Mouse (Mus musculus) spleen, postnatal 14 days (tissue): Measurements from ENCODE around the gene Cwc27.

Experiments
- DNase-seq, 2 experiments: peaks; one replicate each; pipeline ENCODE4 v3.0.0; 2021 to 2022; ENCODE audit warnings: low spot score in 2 of 2

Gene Cwc27

DNA sequence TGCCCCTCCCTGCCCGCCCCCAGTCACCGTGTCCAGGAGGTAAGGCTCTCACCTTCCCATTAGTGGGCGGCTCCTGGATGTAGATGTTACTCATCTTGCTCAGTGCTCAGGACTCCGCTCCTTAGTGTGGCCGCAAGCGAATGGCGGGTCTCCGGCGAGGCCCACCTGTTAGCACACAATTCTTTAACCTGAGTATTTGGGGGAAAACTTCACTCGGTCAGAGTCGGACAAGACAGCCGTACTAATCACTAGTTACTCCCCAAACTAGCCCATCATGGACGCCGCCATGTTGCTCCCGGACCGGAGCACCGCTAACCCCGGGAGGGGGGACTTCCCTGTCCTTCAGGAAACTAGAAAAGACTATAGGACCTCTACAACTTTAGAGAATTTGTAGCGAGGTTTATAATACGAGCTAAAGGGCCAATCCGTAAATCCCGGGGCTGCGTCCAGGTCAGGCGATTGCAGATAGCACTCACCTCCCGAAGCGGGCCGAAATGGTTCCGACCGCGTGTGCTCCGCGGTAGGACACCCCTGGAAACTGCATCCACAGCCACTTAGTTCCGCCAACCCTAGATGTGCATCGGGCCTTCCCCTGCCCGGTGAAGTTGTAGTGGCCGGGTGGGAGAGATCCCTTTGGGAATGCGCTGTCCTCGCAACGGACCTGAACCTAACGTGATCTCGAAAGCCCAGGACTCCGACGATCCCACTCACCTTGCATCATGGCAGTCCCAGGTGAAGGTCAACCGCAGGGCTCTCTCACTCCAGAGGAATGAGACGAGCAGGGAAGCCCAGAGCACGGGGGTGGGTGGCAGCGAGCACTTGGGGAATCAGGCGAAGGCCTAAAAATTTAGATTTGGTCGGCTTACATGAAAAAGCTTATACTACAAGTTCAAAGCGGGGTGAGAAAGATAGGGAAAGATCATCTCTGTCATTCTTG, at the start of gene Cwc27:
Gene Cwc27 (minus strand): TSS at position 508 of the 937 bp plus-strand sequence.
- DNase-seq: peak; percentile 67 to 74

DNA sequence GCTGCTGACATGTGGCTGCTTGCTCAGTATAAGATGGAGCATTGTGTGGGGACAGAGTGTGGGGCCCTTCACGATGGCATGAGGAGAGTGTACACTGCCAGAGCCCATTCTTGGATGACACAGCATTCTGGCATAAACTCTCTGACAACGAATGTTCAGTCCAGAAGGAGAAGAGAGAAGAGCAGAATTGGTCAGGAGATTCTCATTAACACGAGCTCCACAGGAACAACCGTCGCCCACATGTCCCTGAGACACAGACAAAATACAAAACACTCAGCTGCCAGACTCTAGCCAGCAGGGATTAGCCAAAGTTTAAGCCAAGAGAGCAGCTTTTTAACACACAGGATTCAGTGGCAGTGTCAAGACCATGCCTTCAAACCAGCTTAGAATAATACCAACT, 49.8 kb upstream of the Cwc27 start:
- no peak for DNase-seq

DNA sequence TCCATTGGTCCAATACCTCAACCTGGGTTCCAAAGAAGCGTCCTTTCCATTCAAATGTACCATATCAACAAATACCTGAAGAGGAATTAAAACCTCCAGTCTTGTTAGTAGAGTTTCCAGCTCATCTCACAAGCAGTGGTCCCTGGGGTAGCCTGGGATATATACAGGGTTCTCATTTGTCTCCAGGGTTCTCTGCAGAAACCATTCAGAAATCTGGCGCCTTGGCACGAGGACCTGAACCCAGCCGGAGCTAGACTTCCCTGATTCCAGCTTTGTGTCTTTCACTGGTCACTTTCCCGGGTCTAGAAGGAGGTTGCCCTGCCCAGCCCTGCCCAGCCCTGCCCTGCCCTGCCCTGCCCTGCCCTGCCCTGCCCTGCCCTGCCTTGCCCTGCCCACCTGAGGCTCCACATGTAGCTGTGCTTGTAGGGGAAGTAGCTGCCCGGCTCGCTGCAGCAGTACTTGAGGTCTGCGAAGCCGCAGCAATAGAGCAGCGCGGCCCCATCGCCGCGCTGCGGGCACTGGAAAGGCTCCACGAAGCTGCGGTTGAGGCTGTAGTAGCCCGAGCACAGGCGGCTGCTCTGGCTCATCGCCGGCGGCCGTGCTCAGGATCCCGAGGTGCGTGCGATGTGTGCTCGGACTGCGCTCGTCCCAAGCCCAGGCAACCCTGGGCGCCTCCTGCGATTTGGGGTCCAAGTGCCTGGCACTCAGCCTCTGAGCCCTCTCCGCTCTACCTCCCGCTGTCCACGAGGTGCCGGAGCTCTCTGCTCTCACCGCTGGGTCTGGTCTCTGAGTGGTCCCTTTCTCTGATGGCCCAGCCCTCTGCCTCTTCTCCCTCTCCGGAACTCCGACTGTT, 46.4 kb upstream of the Cwc27 start, which contains the start of gene Shisal2b:
Gene Shisal2b (minus strand): TSS at position 767 of the 853 bp plus-strand sequence.
- DNase-seq: peak in 1 of 2 experiments; percentile 1

DNA sequence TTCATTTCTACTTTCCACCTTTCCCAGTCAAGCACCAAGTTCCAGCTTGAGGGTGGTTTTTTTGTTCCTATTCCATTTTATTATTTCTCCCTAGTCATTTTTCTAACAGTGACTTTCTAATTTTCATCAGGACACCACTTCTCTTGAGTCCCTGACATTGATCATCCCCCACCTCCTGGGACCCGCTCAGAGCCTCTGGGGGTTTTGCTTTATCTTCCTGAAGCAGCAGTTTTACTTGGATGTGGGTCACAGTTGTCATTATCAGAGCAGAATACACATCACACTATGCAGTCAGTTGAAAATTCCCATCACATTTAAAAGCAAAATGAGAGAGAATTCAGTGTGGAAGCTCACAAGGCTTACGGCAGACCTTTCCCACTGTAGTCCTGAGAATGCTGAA, 36.7 kb upstream of the Cwc27 start:
- no peak for DNase-seq

DNA sequence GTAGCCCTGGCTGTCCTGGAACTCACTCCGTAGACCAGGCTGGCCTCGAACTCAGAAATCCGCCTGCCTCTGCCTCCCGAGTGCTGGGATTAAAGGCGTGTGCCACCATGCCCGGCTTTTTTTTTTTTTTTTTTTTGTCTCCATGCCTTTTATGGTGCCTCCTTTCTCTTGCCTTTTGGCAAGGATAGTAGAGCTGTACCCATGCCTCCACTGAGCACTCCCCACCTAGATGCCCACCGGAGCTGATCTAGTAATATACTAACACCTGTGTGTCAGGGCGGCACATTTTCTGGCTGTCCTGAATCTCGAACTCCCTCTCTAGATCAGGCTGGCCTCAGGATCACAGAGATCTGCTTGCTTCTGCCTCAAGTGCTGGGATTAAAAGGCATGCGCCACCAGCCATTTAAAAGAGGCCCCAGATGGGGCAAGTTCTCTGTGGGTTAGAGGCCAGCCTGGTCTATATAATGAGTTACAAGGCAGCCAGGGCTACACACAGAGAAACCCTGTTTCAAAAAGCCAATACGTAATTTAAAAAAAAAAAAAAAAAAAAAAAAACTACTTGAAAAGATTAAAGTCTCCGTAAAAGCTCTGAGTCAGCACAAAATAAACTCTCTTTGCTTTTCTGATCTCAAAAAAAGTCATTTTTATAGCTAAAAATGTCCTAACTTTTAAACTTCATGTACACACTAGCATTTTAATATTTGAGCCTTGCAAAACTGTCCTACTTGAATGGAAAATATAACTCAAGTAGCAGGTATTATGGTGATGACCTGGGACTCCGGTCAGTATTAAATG, 26.6 kb upstream of the Cwc27 start:
- no peak for DNase-seq

DNA sequence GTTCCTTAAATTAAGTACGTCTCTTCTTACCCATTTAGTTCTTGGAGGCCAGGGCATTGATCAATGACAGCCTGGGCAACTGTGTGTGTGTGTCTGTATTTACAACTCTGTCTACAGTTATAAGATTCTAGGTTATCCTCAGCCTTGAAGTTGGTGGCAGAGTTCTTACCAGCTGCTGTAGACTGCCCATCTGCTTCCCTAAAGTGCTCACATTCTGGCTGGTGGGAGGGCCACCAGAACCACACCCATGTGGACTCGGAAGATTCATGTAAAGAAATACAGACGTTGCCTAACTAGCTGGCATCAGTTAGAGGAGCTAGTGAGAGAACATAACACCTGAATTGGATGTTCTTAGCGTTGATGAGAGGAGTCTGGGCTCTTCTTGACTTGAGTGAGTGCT, 25.0 kb upstream of the Cwc27 start:
- DNase-seq: no peak

DNA sequence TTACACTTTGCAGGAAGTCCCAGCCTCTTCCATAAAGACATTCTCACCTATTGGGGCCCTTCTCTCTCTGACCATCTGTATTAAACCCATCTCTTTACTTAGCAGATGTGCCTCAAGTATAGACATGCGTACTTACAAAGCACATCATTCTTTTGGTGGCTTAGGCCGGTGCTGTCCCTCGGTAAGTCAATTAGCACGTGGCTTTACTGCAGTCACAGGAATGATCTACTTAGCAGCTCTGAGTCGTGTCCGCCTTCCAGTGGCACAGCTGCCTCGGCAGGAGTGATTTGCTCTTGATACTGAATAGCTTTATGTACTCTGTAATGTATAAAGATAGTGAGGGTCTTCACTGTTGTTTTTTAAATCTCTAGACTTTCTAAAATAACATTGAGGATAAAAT, 20.7 kb upstream of the Cwc27 start:
- no peak for DNase-seq

DNA sequence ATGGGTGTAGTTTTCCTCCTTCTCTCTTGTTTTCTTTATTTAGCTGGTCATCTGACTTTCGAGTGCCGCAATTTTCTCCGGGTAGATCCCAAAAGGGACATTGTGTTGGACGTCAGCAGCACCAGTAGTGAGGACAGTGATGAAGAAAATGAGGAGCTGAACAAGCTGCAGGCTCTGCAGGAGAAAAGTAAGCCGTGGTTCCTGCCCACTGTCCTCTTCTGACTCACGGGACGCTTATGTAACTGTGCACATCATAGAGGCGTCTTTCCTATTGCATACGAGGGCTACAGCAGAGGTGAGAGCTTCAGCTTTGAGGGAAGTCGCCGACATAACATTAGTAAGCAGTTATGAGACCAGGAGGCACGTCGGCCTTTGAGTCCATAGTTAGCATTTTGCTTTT, 15.9 kb upstream of the Cwc27 start:
- DNase-seq: no peak

DNA sequence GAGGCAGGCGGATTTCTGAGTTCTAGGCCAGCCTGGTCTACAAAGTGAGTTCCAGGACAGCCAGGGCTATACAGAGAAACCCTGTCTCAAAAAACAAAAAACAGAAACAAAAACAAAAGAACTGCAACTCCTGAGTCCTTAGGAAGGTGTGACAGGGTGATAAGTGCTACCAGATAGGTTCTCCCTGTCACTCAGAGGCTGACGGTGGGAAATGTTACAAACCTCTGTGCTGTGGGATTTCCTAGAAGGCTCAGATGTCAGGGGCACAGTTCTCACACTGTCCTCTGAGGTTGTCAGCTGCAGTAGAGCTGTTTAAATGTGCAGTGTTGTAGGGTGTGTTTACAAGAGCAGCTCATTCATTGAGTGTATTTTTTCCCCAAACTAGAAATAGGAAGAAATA, 8.5 kb upstream of the Cwc27 start:
- DNase-seq: no peak

DNA sequence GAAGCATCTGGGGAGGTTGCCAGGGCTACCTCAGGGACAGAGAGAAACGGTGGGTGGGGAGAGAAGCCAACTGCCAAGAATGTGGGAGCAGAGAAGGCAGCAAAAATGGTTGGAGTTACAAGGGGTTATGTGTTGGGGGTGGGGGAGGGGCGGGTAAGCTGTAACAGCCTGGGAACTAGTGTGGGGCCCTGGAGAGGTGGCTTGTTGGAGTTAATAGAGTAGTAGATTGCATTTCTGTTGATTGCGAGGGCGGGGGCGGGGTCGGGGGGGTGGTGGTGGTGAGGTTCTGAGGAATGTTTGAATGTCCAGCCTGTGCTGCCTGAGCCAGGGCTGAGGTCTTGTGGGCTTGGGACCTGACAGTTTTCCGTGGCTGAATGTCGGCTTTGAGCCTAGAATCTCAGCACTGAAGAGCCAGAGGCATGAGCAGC, 5.5 kb upstream of the Cwc27 start:
- DNase-seq: no peak

DNA sequence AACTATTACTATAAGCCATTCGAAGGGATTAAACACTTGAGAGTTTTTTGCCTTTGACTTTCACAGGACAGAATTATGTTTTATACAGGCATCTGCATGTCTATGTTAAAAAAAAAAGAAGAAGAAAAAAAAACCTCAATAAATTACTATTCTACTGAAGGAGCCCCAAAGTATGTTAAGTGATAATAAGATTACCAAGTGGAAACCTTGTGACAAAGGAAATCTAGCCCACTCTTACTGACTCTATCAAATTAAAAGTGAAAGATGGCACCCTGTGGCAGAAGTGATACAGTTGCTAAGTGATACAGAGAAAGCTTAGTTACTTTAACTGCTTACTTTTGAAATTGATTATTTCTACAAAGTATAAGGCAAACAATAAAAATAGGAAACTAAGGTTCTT, 5.0 kb upstream of the Cwc27 start:
- DNase-seq: no peak

DNA sequence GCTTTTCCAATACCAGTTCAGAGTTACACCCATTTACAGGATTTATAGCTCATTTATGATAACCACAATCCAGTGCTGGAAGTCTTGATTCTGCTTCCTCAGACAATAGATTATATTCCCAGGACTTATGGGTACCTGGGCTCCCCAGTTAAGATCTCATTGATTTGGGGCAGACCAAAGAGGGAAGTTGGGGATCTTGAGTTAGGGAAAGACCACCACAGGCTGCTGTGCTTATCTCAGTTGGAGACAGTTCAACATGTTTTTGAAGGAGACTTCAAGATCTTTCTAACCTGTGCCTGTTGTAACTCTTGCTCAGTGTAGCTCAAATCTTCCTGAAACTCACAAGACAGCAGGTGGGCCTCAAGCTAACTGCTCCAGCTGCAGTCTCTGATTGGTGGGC, 4.2 kb upstream of the Cwc27 start:
- no peak for DNase-seq

DNA sequence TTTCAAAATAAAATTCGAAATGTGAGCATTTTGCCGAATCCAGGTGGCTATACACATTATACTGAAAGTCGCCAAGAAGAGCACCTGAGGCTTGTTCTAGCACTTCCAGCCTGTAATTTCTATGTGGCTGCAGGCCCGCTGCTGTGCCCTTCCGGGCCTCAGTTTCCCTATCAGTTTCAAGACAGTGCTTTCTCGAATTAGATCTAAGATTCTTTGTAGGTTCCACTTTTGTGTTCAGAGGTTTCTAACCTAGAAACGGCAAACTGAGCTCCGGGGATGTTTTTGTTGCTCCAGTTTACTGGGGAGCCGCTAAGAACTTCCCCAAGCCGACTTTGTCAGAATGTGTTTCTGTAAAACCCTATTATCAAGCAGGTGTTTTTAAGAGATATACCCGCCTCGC, 754 bp upstream of the Cwc27 start:
- DNase-seq: peak in 1 of 2 experiments; percentile 2

DNA sequence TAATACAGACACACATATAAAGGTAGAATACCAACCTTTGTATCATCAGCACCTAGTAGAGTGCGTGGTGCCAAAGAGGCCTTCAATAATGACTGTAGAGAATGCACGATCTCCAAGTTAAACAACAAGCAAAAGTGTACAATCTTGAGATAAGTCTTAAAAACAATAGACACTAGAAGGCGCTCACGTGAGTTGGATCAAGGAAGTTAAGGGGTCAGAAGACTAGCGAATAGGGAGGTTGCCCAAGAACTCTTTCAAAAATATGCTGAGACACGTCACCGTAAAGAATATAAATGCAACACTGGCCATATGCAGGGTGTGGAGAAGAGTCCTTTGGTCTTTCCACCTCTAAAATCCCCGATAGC, 690 bp downstream of the Cwc27 start:
- DNase-seq: no peak

DNA sequence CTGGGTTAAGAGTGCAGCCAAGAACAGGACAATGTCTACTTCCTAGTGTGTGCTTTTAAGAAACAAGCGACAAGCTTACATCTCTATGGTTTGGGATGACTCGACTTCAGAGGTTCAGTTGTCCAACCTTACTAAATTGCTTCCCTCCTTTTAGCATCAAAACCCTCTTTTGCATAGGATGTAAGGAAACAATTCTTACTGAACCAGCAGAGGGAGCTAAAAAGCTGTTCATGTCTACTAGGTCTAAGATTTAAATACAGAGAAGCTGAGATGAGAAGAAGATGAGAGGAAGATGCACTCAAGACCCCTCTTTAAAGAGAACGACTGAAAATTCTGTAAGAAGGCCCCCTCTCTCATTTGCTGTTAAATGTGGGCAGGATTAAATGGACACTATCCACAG, 11.3 kb downstream of the Cwc27 start:
- DNase-seq: no peak

DNA sequence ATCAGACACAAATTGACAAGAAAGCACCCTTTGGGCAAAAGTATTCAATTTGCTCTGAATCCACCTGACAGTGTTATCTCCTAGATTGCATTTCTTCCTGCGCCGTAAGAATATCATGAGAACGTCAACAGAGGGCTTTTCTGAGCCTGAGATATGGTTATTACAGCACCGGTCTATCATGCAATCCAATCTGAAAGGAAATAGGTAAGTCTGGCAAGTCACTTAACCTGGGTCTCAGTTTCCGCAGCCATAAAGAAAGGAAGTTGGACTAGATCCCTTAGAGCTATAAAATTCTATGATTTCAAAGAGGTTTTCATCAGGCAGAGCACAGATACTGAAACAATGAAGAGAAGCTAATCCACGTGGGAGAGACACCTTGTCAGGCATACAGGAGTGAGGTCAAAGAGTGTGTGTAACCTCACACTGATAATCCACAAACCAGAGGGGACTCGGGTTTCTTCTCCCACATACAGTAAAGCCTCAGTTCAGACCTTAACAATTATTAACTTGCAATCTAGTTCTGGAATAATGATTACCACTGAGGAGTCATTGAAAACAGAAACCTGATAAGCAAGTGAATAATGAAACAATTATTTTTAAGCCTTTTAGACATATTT, 17.3 kb downstream of the Cwc27 start:
- DNase-seq: no peak

DNA sequence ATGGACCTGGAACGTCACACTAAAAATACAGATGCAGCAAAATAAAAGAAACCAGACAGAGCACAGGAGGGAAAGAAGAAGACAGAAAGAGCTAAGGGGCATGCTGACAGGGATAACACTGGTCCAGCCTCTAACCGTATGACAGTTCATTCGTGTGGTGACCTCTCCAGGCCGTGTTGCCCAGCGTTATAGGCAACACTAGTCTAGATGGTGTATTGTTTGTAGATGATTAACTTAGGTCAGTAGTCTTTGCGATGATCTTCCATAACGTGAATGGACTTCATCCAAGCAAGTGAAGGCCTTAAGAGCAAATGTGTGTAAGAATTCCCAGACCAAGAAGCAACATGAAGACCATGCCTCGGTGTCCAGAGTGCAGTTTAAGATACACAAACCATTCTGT, 17.9 kb downstream of the Cwc27 start:
- DNase-seq: no peak

DNA sequence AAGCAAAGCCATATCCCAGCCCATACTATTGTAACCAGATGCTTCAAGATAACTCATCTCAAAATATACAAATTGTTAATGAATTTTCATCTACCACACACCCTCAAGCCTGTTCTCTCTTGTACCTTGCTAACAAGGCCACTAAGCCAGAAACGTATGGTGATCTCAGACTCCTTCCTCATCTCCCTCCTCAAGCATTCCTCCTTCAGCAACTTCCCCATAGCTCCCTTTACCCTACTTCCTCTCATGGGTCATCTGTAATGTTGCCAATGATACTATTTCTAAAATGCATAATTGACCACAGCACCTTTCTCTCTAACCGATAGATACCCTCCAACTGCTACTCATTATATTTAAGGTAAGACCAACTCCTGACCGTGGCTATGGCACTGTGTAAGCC, 22.5 kb downstream of the Cwc27 start:
- no peak for DNase-seq

DNA sequence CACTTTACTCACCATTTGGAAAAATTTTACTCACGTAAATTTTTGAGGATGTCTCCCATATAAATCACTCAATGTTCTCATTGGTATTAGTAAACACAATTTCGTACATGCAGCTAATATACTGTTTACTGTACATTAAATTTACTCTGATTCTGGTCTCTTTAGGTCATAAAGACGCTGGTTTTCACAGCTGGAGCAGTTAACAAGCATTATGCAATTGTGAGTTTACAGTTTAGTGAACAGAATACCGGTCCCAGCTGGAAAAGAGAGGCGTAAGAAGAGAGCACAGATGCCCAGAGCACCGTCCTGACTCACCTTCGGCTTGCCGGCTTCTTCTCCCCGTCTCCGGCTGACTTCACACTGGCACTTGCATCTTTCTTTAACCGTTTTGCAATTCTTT, 24.8 kb downstream of the Cwc27 start, which contains the start of gene Srek1ip1:
Gene Srek1ip1 (plus strand): TSS at position 301 of the 400 bp plus-strand sequence.
- DNase-seq: no peak

DNA sequence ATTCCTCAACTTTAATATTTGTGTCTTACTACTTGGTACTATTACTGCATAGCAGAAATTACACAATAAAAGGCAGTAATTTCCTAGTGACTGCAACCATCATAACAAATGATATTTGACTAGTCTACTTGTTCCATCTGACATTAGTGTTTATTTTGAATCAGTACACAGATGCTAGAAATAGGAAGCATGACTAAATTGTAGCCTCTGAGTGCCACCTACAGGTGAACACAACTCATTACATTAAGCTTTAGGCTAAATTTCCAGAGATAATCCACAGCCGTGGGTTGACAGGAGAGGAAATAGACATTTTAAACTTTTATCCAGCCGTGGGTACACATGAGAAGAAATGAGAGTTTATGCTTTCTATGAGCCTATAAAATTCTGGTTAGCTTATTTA, 27.3 kb downstream of the Cwc27 start:
- DNase-seq: peak in 1 of 2 experiments; percentile 5

DNA sequence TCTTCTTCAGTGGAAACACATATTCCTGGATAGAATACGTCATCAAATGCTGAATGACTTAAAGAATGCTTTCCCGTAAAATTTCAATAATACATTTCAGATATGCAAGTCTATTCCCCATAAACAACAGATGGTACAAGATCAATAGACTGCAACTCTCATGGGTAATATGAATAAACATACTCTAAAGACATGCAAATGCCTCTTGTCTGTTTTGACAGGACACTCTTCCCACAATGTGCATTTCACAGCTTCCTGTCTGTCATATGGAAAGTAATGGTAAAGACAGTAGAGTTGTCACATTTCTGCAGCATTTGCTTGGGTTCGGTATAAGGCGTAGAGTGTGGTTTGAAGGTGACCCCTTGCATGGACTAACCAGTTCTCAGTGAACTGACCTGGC, 29.7 kb downstream of the Cwc27 start:
- no peak for DNase-seq
